Mouse (Mus musculus): Measurements from ENCODE around the gene Bax. TPM values are rescaled to one million over a fixed set of nuclear protein-coding genes. Genes with fewer than 3 reads are reported as not detected.
A peak's percentile ranks its signal among the peaks of the same experiment; 100 is the strongest.

Bax gene
- polyA plus RNA-seq, 1 experiment from 2014 or later = 231 TPM

DNA sequence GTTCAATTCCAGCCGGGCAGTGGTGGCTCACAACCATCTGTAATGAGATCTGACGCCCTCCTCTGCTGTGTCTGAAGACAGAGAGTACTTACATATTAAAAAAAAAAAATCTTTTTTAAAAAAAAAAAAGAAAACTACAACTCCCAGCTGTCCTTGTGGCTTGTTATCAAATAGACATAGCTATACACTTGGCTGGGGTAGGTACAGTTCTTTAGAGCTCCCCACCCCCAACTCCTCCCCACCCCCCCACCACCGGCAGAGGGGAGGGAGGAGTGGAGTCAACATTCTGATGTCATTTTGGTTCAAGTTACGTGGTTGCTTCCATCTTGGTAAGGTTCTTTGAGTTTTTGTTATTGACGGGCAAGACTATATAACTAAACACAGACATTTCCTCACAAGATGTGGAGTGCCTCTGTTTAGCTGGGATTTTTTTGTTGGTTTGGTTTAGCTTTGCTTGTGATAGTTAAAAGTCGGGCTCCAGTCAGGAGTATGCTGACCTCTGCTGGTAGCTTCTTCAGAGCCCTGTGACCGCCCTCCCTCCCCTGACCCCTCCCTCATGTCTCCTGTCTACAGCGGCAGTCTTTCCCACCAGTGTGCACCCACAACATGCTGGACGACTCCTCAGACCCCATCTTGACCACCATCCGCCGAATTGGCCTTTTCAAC lies 19.2 kb downstream of the Bax start:
- no peak overlapping the region for H3K4me3 ChIP-seq
- no peaks in the 10 kb centered on the region for H3K9me3 ChIP-seq (replicated peaks)
- H3K27ac ChIP-seq = no peak overlapping the region
- peaks cover 51% of the 10 kb centered on the region for H3K36me3 ChIP-seq
- no peak overlapping the region for H3K9ac ChIP-seq
- no peak for ATAC-seq (ENCODE audit: low FRiP score)
- H3K4me2 ChIP-seq (replicated peaks) = no peak overlapping the region
- no peaks in the 10 kb centered on the region; the same call in 1 of the 2 replicates for H3K4me1 ChIP-seq
- 31% methylated on average over 11 of the region's 11 CpGs for WGBS
- H3K27me3 ChIP-seq = no peaks in the 10 kb centered on the region

DNA sequence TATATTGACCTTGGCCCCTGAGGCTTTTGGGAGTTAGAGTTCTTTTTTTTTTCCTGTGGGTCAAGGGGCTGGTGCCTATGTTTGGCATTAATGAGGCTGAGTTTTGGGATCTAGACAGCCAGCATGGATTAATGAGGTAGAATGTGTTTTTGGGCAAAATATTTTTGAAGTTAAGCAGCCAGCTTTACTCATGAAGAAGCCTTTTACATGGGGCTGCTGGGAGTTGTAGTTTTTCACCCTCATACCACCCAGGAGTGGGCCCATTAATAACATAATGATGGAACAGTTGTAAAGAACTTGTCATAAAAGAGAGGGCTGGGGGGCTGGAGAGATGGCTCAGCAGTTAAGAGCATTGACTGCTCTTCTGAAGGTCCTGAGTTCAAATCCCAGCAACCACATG lies 20.1 kb downstream of the Bax start:
- no peaks in the 10 kb centered on the region for H3K27me3 ChIP-seq
- no peak overlapping the region for H3K4me3 ChIP-seq
- no peak overlapping the region for H3K27ac ChIP-seq
- H3K9me3 ChIP-seq (replicated peaks) = no peaks in the 10 kb centered on the region
- peaks cover 49% of the 10 kb centered on the region for H3K36me3 ChIP-seq
- H3K4me2 ChIP-seq (replicated peaks) = no peak overlapping the region
- no peaks in the 10 kb centered on the region; the same call in 1 of the 2 replicates for H3K4me1 ChIP-seq
- no peak for ATAC-seq (ENCODE audit: low FRiP score)
- no peak overlapping the region for H3K9ac ChIP-seq

- Histone ChIP-seq H3K27me3 (no peaks in the 10 kb centered on the region), H3K4me2 (replicated peaks) (no peak overlapping the region), H3K9me3 (replicated peaks) (no peaks in the 10 kb centered on the region), H3K36me3 (peaks cover 52% of the 10 kb centered on the region), H3K4me1 (no peaks in the 10 kb centered on the region; the same call in 1 of the 2 replicates), H3K27ac (no peak overlapping the region), H3K4me3 (no peak overlapping the region), H3K9ac (no peak overlapping the region)
- no peak for ATAC-seq (ENCODE audit: low FRiP score)
- WGBS = 90% methylated on average over 22 of the region's 22 CpGs
Measured at GRCm38 (mm10) chr7:45443526-45444420, 22.9 kb downstream of the Bax start.

DNA sequence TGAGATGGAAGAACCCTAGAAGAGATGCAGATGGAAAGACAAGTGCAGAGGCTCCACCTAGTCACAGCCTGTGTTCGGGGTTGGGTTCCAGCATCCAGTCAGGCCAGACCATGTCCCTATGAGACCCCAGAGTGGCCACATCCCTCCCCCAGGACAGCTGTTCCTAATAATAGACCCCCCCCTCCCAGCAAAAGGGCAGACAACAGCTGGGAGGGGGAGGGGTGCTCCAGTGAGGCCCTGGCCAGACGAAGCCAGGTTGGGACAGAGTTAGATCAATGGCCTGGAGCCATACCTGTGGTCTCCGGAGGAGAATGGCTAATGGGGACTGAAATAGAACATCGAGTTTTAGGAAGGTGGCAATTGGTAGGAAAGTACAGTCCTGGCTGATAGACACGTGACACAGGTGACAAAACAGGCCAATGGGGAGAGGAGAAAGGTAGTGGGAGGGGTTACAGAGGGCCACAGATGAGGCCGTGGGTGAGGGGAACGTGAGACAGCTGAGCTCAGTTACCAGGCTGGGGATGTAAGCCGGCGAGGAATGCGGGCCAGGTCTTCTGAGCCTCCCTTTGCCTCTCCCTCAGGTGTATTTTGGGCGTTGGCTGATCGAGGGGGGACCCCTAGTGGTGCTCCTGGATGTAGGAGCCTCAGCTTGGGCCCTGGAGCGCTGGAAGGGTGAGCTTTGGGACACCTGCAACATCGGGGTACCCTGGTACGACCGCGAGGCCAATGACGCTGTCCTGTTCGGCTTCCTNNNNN lies 29.0 kb downstream of the Bax start, which contains the start of gene Ruvbl2:
TSS of gene Ruvbl2 (minus strand) at position 576 of the 756 bp plus-strand sequence.
- peak within 1 kb of the TSS; percentile 24; the same call in 1 of the 2 replicates for H3K4me2 ChIP-seq (replicated peaks)
- ATAC-seq (ENCODE audit: low FRiP score) = no peak
- no peak within 1 kb of the TSS for H3K4me3 ChIP-seq
- no peak within 1 kb of the TSS; the same call in 1 of the 2 replicates for H3K9ac ChIP-seq
- H3K27ac ChIP-seq = no peak within 1 kb of the TSS
- H3K36me3 ChIP-seq = peaks cover 19% of the 10 kb centered on the region
- peaks cover 39% of the 10 kb centered on the region for H3K4me1 ChIP-seq
- H3K9me3 ChIP-seq (replicated peaks) = no peaks in the 10 kb centered on the region
- no peaks in the 10 kb centered on the region for H3K27me3 ChIP-seq
- 28% methylated on average over 19 of the region's 19 CpGs for WGBS

DNA sequence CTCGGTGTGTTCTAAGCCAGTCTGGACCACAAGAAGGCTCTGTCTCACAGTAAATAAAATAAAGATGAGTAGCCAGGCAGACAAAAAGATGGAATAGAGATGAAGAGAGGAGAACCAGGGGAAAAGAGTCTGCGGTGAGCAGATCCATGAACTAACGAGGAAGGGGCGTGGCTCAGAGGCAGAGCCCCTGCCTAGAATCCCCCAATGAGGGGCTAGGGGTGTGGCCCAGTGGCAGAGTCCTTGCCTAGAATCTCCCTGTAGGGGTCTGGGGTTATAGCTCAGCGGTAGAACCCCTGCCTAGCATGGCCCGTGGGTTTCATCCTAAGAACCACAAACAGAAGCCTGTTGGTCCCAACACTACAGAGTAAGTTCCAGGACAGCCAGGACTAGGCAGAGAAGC lies 29.7 kb downstream of the Bax start:
- 25% methylated on average over 6 of the region's 6 CpGs for WGBS

GRCm38 (mm10) chr7:45436444-45436843 lies 30.3 kb downstream of the Bax start:
- H3K36me3 ChIP-seq = peaks cover 21% of the 10 kb centered on the region
- peaks cover 43% of the 10 kb centered on the region for H3K4me1 ChIP-seq
- H3K27ac ChIP-seq = no peak overlapping the region
- no peak overlapping the region for H3K9ac ChIP-seq
- H3K4me2 ChIP-seq (replicated peaks) = no peak overlapping the region; the same call in 1 of the 2 replicates
- H3K9me3 ChIP-seq (replicated peaks) = no peaks in the 10 kb centered on the region
- no peaks in the 10 kb centered on the region for H3K27me3 ChIP-seq
- 93% methylated on average over 5 of the region's 5 CpGs for WGBS
- no peak overlapping the region for H3K4me3 ChIP-seq
- ATAC-seq (ENCODE audit: low FRiP score) = no peak

More for the DNA sequence above, 29.7 kb downstream of the Bax start:
- peaks cover 41% of the 10 kb centered on the region for H3K4me1 ChIP-seq
- no peak for ATAC-seq (ENCODE audit: low FRiP score)
- H3K9ac ChIP-seq = no peak overlapping the region; the same call in 1 of the 2 replicates
- 0 out of 2 replicates have a peak overlapping the region, but pooled peaks have one; percentile 24 for H3K4me2 ChIP-seq (replicated peaks)
- no peak overlapping the region for H3K27ac ChIP-seq
- peaks cover 15% of the 10 kb centered on the region for H3K36me3 ChIP-seq
- no peaks in the 10 kb centered on the region for H3K27me3 ChIP-seq
- H3K9me3 ChIP-seq (replicated peaks) = no peaks in the 10 kb centered on the region
- H3K4me3 ChIP-seq = no peak overlapping the region

GRCm38 (mm10) chr7:45435038-45435437 lies 31.7 kb downstream of the Bax start:
- Histone ChIP-seq H3K27me3 (no peaks in the 10 kb centered on the region), H3K9me3 (replicated peaks) (no peaks in the 10 kb centered on the region), H3K4me2 (replicated peaks) (peak overlapping the region; percentile 99), H3K27ac (peak overlapping the region; percentile 14; the same call in 1 of the 2 replicates), H3K36me3 (peaks cover 26% of the 10 kb centered on the region), H3K9ac (peak overlapping the region; percentile 62), H3K4me1 (peaks cover 44% of the 10 kb centered on the region), H3K4me3 (peak overlapping the region; percentile 88)
- WGBS = 5% methylated on average over 16 of the region's 16 CpGs
- ATAC-seq (ENCODE audit: low FRiP score) = no peak

DNA sequence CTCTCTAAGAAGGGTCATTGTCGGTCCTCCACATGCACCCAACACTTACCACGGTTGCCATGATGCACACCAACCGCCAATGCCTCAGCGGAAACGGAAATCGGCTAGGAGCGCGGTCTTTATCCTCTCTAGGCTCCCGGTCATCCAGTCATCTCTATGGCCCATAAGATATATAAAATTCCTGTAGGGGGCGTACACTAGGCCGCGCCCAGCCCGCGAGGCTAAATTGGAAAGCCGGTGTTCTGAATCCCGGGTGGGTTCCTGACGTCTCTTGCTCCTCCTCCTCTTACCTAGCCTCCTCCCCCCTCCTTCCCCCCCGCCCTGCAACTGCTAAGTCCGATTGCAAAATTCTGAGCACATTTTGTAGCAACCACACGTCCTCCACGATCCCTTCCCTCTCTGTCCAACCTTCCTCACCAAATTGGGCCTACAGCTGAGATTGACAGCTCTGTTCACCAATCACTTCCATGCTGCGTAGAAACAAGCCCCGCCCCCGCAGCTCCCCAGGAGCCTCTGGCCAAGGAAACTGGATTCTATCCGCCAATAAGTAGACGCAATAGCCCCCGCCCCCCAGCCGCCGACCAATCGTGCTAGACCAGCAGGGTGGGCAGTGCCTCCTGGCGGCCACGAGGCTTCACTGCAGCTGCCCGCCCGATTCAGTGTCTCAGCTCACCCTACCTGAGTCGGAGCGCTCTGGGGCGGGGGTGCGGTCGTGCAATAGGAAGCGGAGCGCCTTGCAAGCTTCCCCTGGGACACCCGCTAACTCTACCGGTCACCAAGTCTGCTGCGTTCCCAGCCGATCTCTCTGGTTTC lies 32.3 kb downstream of the Bax start, which contains the start of gene Gys1:
TSS of gene Gys1 (plus strand) at position 642 of the 813 bp plus-strand sequence.
- Histone ChIP-seq H3K27ac (peak within 1 kb of the TSS; percentile 92), H3K4me2 (replicated peaks) (peak within 1 kb of the TSS; percentile 99), H3K4me3 (peak within 1 kb of the TSS; percentile 88), H3K27me3 (no peaks in the 10 kb centered on the region), H3K36me3 (peaks cover 27% of the 10 kb centered on the region), H3K9me3 (replicated peaks) (no peaks in the 10 kb centered on the region), H3K4me1 (peaks cover 44% of the 10 kb centered on the region), H3K9ac (peak within 1 kb of the TSS; percentile 89)
- under 1% methylated on average over 45 of the region's 45 CpGs for WGBS
- peak; percentile 97 for ATAC-seq (ENCODE audit: low FRiP score)

DNA sequence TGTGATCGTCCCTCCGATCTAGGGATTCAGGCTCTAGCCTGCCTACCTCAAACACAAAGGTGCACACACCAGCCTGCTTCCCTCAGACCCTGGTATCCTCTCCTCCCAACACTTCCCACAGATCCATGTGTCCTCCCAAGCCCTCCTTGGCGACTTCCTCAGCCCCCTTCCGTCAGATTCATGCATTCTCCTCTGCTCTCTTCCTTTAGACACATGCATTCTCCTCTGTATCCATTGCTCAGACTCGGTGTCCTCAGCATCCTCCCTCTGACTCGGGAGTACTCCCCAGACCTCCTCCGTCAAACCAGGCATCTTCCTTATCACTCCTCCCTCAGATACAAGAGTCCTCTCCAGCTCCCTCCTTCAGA lies 32.9 kb downstream of the Bax start:
- peaks cover 44% of the 10 kb centered on the region for H3K4me1 ChIP-seq
- peak overlapping the region; percentile 99 for H3K4me2 ChIP-seq (replicated peaks)
- H3K4me3 ChIP-seq = peak overlapping the region; percentile 88
- H3K9me3 ChIP-seq (replicated peaks) = no peaks in the 10 kb centered on the region
- H3K27me3 ChIP-seq = no peaks in the 10 kb centered on the region
- peaks cover 33% of the 10 kb centered on the region for H3K36me3 ChIP-seq
- H3K9ac ChIP-seq = peak overlapping the region; percentile 89
- WGBS = 1% methylated on average over 7 of the region's 7 CpGs
- peak overlapping the region; percentile 92 for H3K27ac ChIP-seq
- ATAC-seq (ENCODE audit: low FRiP score) = no peak; the same call in 1 of the 2 replicates

- ATAC-seq (ENCODE audit: low FRiP score) = no peak
- 96% methylated on average over 8 of the region's 8 CpGs for WGBS
- Histone ChIP-seq H3K9me3 (replicated peaks) (no peaks in the 10 kb centered on the region), H3K4me1 (0 out of 2 replicates have a peak, but pooled peaks cover 3% of the 10 kb centered on the region), H3K27me3 (peaks cover under 1% of the 10 kb centered on the region), H3K4me3 (no peak overlapping the region), H3K4me2 (replicated peaks) (no peak overlapping the region), H3K9ac (no peak overlapping the region), H3K36me3 (peaks cover 94% of the 10 kb centered on the region), H3K27ac (no peak overlapping the region)
Measured at GRCm38 (mm10) chr7:45426556-45426955, 40.1 kb downstream of the Bax start.

DNA sequence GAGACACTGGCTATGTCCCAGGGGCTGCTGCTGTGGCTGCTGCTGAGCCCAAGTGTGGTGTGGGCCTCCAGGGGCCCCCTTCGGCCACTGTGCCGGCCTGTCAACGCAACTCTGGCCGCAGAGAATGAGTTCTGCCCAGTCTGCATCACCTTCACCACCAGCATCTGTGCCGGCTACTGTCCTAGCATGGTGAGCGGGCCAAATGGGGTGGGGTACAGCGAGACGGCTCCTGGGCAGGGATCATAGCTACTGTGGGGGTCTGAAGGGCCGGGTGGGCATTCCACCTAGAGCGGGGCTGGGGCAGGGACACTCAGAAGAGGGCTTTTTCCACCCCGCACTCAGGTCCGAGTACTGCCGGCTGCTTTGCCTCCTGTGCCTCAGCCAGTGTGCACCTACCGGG lies 45.5 kb downstream of the Bax start:
- 89% methylated on average over 14 of the region's 14 CpGs for WGBS
- Histone ChIP-seq H3K9me3 (replicated peaks) (no peaks in the 10 kb centered on the region), H3K27ac (no peak overlapping the region), H3K36me3 (peaks cover 56% of the 10 kb centered on the region), H3K27me3 (peaks cover 54% of the 10 kb centered on the region), H3K4me1 (peaks cover 5% of the 10 kb centered on the region; the same call in 1 of the 2 replicates), H3K9ac (no peak overlapping the region), H3K4me2 (replicated peaks) (no peak overlapping the region), H3K4me3 (no peak overlapping the region)
- no peak for ATAC-seq (ENCODE audit: low FRiP score)

Data from hindbrain, embryonic 12.5 days (tissue).